Mouse (Mus musculus) lung, postnatal 25 days (tissue): ENCODE measurements around the gene Kmt2e.

ENCODE experiments used
- DNase-seq: peaks from one replicate; pipeline ENCODE4 v3.0.0; 2022; ENCODE audit warnings: low spot score

Kmt2e gene

DNA sequence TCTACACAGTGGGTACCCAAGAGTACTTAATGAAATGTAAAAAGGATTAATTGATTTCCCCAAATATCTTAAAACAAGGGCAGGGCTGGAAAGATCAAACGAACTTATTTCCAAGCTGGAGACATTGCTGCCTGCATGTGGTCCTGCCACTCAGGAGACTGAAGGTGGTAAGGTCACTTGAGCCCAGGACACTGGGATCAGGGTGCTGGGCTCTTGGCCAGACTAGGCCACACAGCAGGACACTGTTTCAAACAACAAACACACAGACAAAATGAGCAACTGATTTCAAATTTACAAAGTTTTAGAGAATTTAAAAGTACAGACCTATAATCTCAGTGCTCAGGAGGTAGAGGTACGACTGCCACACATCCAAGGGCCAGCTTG, 23.5 kb upstream of the Kmt2e start:
- no peak for DNase-seq

DNA sequence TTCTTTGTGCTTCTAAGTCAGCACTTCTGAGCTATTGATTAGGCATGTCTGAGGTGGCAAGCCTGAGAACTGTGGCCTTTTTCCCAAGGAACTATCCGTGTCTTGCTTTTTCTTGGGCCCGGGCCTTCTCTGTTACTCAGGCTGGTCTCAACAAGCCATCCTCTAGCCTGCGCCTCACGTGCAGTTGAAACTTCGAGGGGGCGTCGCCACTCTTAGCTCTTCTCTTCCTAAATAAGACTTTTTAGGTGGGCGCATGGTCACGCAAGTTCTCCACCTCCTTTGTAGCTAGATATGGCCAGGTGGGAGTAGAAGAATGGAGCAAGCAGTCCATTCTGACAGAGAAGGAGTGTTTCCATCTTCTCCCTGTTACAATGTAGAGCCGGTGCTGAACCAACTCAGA, 22.6 kb upstream of the Kmt2e start:
- DNase-seq: no peak

DNA sequence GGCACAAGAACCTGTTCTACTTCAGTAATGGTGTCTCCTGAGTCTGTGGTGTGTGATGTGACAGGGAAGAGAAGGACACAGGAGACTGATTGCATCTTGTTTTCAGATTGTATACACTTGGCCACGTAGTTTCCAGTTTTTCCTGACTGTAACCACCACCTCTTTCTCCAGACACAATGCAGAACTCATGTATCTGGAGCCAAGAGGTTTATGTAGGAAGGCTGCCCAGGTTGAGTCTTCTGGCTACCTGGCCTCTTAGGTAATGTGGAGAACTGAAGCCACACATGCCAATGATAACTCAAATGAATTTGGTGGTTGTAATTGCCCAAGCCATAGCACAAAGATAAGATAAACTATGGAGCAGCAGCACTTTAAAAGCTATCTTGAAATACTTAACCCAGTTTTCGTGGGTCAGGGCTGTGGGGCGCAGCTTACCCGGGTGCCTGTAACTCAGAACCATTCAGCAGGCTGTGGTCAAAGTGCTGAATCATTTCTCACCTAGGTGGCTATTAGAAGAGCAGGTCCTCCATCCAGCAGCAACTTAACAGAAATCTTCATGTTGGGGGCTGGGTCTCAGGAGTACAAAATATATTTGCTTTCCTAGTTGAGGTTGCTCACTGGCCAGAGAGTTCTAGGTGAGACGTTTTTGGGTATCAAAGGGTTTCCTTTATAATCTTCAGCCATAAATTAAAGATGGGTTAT, 21.8 kb upstream of the Kmt2e start:
- DNase-seq: no peak

DNA sequence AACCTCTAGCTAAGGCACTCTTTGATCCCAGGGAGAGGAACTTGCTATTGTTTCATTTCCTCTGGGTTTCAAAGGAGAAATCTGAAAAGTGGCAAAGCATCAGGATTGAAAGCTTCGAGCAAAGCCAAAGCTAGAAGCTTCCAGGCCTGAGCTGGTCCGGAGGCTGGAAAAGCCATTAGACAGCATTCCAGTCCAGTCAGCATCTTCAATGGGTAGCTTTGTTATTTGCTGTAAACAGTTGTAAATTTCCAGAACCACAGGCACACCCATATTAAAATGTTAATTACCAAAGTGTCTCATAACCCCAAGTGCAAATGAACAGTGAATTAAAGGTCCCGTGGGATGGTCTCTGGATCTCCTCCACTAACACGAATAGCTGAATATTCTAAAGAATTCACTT, 21.2 kb upstream of the Kmt2e start:
- DNase-seq: no peak

DNA sequence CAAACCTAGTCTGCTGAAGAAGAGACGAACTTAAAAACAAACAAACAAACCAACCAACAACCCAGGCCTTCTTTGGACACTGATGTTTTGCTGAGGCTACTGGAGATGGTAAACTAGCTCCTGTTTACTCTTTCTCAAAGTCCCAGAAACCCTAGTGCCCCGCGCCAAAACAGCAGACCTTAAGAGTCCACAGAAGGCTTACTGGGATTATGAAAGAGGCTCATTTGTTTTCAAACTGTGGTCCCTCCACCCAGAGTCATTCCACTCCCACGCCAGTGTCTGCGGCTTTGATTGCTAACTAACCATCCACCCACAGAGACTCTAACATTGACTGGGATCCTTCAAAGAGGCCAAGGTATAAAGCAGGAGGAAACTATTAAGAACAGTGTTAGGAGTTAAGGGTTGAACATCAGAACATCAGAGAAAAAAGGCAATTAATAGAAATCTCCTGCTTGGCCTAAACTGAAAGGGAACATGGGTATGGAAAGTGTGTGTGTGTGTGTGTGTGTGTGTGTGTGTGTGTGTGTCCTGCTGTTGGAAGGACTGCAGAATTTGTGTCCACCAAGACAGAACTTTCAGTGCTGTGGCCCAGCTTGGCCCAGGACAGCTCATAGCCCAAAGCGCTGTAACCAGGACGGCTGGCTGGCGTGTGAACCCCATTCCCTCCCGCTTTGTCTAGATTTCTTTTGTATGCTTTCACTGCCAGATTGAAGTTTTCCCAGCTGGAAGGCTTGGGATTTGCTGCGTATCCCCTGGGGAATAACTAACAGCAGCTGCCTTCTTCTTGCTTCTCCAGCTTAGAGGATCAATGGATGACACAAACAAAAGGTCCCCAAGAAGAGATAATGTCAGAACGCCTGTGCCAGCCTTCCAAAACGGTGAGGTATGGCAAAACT, 20.4 kb upstream of the Kmt2e start:
- peak; percentile 48 for DNase-seq

DNA sequence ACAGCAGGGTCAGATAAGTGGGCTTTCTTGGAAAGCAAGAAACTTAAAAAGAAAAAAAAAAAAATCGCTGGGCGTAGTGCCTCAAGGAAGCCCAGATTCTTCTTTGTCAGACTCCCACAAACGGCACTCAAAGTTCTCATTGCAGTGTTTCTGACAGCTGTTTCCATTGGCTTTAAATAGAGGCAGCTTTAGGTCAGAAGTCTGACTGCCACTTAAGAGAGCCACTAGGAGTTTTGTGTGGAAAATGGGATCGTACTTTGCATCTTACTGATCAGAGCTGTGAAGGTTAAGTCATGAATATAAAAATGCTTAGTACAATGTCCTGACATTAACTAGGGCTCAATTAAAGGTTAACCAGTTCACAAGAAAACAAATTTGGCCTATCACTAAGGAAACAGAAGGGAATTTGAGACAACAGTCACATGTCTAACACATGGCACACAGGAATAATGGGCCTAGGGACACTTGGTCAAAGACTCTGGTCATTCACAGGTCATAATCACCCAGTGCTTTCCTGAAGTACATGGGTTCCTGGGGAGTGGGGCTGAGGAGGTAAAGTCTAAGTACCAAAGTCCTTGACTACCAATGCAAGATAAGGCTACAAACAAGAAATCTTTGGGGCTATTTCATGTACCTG, 19.6 kb upstream of the Kmt2e start:
- no peak for DNase-seq

DNA sequence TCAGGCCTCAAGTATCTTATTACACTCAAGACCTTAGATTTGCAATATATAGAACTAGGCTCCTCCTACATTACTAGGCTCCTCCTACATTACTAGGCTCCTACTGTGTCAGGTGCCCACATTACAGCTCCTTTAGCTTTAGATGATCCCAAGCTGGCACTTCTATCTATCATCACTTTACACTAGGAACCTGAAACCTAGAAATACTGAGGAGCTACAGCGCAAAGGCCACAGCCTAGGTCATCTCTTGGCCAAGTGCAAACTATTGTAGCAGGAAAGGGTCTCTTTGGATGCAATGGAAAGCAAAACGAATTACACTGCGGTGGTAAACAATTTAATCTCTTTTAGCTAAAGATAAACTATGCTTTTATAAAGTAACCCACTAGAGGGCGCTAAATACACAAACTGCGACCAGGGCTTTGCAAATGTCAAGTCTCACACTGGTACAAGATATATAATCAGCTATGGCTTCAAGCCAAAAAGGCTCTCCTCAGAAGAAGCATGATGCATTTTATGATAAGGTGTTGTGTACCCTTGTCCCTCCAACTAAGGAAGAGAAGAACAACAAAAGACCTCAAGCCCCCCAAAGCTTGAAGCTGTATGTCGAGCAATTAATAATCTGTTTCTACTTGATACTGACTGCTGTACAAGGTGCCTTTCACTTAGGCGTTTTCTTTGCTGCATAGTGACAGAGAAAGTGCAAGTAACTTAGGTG, 18.5 kb upstream of the Kmt2e start:
- DNase-seq: peak; percentile 86

DNA sequence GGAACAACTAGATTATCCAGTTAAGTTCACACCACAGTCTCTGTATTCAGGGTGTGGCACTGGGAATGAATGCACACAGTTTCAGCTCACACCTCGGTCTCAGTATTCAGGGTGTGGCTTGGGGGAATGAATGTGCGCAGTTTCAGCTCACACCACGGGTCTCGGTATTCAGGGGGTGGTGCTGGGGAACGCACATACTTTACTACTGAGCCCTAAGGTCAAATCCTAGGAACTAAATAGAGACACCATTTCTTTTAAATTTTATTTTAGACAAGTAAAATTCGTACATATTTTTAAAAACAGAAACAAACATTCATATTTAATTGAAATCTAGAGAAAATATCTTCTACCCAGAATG, 18.0 kb upstream of the Kmt2e start:
- DNase-seq: no peak

DNA sequence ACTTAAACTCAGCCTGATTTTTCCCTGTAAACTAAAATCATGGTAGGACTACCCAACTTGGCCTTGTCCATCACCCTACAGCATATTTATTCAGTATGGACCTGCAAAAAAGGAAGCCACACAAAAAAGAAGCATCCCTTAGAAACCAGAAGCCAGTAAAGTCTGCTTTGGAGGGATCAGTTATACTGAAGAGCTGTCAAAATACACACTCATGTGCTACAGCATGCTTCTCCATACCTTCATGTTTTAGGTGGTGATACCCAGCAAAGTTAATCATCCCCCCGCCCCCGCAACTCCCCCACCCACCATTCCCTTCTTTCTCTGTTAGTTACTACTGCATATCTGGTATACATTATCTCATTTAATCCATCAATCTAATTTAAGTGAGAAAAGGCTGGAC, 16.5 kb upstream of the Kmt2e start:
- no peak for DNase-seq

DNA sequence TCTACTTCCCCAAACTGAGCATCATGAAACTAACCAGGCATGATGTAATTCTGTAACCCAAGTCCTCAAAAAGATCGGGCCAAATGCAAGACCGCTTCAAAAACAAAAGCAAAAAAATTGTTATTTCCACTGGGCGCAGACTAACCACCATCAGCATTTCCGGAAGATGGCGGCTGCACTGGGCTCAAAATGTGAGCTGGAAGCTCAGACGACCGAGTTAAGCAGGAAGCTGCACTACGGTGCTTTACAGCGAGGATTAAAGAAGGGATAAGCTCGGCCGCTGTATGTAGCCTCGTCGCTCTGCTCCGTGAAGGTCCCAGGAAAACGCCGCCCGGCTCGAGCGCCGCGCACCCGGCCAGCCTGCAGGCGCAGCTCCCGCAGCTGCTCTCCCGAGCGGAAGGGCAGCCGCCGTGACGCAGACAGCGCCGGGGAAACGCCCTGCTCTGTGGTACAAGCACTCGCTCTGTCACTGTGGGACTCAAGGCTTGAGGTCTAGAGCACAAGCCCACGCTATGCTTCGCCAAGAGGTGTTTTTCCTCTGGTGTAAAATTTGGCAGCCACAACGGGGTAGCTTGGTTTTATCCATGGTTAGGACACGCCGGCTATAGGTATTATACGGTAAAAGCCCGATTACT, 16.0 kb upstream of the Kmt2e start:
- DNase-seq: peak; percentile 93

DNA sequence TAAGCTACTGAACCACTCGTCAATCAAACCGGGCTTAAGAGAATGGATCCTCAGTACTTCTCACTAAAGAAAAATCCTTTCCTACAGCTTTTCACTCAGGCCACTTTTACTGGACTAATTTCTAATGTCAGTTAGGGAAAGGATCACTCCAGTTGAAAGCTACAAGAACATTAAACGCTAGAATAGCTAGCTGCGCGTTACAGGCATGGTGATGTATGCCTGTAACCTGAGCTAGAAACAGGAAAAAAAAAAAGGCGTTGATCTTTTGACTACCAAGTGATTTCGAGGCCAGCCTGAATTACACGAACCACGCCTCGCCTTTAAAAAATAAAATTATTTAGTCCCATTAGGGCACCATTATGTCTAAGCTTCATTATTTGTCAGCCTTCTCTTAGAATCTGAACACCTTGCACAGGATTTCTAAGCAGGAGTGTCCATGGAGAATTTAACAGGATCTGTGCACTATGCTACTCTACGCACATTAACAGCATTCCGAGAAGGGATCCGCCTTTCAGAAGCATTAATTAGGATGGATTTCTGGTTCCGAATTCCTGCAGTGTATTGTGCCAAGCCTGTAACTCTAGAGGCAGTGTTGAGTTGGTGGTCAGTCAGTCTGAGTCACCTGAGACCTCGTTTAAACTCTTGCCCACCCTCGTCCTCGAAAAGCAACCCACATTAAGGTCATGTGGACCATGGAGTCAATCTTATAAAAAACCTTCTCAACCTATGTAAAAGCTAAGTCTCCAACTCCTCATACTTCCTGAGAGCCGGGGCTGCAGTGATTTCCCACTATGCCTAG, 15.2 kb upstream of the Kmt2e start:
- DNase-seq: no peak

DNA sequence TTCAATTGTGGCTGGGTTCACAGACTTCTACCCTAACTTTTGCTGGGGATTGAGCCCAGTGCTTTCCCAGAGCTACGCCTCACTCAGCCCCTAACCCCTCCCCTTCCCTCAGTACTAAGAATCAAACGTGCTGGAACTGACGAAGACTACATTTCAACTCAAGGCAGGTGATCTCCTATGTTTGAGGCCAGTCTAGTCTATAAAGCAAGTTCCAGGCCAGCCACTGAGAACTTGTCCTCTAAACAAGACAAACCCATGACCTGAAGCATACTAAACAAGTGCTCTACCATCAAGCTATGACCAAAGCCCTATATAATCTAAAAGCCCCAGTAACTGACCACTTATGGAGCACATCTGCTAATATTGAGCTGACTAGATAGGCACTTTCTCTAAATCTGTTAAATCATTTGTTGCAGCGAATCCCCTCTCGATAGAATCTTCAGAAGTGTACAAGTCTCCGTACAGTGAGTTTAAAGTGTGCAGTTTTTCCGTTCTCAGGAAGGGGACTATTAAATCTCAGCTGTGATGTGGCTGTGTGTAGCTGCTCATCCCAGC, 14.5 kb upstream of the Kmt2e start:
- DNase-seq: no peak

DNA sequence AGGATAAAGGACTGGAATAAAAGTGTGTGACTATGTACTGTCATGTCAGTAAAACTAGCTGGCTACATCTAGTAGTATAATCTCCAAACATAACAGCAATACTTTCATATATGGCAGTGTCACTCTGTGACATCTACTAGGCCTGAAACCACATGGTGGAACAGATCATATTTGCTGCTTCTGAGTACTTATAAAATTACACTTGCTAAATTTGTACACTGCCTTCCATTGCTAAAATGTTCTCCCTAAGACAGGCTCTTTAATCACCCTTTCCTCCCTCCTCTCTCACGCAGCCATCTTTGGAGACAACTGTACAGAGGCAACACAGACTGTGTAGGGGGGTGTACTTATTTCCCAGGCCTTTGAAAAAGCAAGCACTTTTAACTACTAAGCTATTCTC, 13.8 kb upstream of the Kmt2e start:
- no peak for DNase-seq

DNA sequence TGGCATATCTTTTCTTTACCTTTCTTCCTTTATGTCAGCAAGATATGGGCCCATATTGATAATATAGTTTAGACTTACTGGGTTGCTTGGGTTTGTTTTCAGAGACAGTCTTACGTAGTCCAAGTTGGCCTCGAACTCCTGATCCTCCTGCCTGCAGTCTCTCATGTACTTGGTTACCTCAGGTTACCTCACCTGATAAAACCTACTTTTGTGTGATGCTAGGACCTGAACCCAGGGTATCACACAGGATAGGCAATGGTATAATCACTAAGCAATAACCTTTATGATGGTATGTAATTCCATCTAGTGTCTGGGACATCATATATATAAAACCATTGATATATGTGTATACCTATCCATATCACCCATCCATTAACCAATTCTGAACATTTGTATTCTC, 12.8 kb upstream of the Kmt2e start:
- DNase-seq: no peak

DNA sequence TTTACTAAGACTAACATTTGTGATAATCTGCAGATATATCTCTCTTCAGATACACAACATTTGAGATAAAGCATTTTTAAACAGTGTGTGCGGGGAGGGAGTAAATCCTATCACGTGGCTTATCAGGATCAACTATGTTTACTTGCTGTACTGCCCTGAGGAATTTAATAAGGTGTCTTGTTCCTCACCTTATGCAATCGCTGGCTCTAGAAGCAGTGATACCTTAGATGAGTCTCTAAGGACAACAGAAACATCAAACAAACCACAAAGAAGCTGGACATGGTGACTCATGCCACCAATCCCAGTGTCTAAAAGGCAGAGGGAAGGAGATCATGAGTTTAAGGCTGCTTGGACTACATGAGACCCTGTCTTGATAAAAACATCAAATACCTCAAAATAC, 11.2 kb upstream of the Kmt2e start:
- DNase-seq: no peak

DNA sequence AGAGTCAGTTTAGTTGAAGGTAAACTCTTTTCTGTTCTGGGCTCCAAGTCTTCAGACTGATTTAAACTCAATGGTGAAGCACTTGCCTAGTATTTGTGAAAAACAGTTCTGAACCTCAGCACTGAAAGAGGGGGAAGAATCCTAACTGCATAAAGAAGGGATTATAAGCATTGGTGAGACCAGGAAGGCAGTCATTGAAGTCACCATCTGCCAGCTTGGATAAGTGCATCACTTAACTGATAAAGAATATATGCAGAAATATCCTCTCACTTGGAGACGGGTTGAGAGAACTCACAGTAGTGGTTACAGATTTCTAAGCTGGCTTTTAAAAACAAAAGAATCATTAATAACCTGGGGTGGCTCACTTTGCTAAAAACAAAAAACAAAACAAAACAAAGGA, 6.7 kb upstream of the Kmt2e start:
- no peak for DNase-seq

DNA sequence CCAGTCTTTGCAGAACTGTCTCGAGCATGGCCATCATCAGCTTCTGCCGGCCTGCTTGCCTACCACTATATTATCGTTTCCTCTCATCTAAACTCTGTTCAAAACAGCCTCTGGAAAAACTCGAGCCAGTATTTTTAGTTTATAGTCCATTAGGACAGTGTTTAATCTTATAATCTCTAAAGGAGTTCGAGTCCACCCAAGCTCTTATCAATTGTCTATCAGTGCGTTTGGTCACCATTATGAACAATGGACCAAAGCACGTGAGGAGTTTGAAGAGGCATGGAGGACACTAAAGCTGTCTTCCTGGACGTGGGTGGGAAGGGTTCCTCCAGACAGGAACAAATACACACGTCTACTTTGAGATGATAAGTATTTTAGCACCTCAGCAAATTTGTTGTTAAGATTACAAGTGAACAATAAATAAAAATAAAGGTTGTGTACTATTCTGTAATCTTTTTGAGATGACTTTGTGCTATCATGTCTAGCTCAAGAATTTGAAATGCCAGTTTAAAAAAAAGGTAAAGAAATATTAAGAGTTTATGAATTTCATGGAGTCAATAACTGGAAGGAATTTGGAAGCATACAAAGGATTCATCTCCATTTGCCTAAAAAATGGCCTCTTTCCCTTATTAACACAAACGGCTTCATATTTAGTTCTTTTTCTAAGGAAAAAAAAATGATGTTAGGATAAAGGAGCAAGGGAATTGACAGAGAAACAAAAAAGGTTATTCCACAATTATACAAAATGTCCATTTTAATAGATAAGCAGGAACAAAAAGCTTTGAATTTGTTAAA, 3.0 kb upstream of the Kmt2e start:
- DNase-seq: no peak

DNA sequence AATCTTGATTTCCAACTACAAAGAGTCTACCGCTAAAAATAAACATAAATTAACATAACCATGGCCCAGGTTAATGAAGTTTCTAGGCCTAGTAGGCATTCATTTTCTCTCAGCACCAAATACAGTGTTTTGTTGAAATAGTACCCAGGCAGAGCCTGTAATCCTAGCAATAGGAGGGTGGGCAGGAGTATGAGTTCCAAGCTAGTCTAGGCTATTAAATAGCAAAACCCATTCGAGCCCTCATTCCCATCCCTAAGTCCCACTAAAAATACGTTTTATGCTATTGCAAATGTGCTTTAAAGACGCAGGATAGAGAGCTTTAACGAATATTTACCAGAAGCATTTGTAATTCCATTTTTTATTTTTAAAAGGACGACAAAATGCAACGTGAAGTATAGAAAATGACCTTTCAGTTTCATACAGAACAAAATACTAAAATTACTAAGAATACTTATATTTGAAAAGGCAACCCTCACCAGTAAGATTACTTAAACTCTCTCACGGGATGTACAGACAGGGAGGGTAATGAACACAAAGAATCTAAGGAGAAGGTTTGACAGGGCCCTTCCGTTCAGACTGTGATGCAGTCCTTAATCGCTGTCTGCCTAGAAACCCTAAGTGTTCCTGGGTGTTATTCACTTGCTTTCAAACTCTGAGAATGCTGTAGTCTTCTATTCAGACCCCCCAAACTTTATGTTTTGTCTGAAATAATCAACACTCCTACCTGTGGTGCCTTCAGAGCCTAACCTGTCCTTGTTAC, 2.1 kb upstream of the Kmt2e start:
- DNase-seq: no peak
